Mouse (Mus musculus): ENCODE results near the gene Setd3.

DNA sequence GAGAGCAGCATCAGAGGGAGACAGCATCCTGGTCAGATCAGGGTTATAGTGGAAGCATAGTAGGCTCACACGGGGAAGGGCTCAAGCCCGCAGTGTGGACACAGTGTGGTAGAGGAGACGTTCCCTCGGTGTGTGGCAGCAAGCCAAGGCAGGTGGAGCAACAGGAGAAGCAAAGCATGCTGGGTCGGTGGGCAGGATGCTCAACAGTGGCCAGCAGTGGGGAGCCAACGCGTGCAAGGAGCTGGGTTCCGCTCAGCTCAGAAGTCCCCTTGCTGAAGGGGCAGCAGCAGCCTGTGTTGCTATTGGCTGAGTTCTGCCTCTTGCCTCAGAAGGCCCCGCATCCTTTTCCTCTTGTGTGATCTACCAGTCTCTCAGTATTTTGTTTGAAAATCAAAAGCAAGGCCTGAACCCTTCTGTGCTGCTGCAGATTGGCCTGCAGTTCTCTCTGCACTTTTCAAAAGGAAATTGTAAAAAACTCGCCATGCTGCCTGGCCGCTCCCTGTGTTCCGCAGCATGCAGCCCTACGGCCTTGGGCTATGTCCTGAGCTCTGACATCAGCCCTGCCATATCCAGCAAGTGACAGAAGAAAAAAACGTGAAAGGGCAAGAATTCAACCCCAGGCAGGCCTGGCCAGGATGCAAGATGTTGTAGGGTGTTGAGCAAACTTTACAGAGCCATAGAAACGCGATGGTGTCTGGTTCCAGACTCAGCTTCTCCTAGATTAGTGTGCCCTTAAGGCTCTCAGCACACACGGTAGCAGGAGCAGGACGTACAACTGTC, 80.7 kb downstream of the Setd3 start:
- TF ChIP-seq FLI1 (IDR thresholded peaks at IDR 0.05; ENCODE audit: low read length) (no peak), GATA1 (IDR thresholded peaks at IDR 0.05; ENCODE audit: borderline replicate concordance, low read length) (no peak)

All from megakaryocyte, embryonic 14.5 days (primary cell).